Mouse (Mus musculus): Measurements from ENCODE around the gene Dus1l.

- no peak for TF ChIP-seq CTCF (IDR thresholded peaks at IDR 0.05; ENCODE audit: borderline replicate concordance, control insufficient read depth, extremely low read depth, insufficient read depth, low read length, poor library complexity)
- TF ChIP-seq POLR2A (IDR thresholded peaks at IDR 0.05; ENCODE audit: control insufficient read depth, extremely low read depth, insufficient read depth, low read length, poor library complexity) = no peak
Observed at GRCm38 (mm10) chr11:120826016-120826953, 30.1 kb upstream of the Dus1l start.
